Comparison of ENCODE assay signal across 11 mouse cellular contexts in the genomic region with DNA sequence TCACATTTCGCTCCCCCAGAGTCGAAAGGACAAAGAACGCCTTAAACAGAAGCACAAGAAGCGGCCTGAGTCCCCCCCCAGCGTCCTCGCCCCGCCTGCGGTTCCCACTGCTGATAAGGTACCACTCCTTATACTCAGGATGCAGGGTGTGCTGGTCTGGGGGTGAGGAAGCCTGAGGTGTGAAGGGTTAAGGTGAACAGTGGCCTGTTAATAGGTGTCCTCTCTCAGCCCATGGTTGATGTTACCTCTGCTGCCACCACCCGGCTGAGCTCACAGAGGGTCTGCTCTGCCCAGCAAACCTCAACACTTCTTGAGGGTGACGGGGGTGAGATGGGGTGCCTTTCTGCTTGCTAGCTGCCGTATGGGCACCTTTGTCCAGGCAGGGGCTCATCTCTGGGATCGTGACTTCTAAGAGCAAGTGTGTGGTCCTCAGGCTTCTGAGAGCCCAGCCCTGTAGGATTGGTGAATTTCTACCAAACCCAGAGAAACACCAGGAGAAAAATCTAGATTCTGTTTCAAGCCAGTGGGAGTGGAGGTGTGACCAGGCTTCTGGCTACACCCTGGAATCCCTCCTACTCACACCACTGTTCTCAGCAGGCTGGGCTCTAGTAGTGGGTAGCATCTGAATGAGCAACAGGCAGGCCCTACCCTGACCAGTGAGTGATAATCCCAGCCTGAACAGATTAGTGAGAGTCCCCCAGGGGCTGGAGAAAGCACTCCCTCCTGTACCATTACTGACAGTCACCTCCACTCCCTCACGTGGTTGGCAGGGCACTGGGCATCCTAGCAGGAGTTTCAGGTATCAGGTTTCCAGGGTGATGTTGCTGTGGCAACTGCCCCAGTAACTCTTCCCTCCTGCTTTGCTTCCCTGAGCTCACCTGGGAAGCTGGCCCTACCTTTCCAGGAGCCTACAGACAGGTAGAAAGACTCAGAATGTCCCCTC. TPM values are rescaled to one million over a fixed set of nuclear protein-coding genes. Genes with fewer than 3 reads are reported as not detected.
DNase-seq lines count a peak whose midpoint lies in the region; ATAC-seq and TF ChIP-seq lines count a peak whose summit lies in the region.
"Had no signal": no experiment of that assay in that cellular context is flagged by ENCODE, and none has a peak within 500 bp of the region (broad histone marks: within the 10 kb centered on the region; RNA-seq: fewer than 3 reads in every experiment).

No protein-coding gene starts in this region.

- TF ChIP-seq CTCF in left cerebral cortex, adult 2 months (IDR thresholded peaks at IDR 0.05), result no peak; the same call in 1 of the 2 replicates
- no peak for TF ChIP-seq CTCF in thymus, adult 2 months (IDR thresholded peaks at IDR 0.05; ENCODE audit: borderline replicate concordance, control insufficient read depth, extremely low read depth, insufficient read depth, low read length, poor library complexity)

- no peak for ATAC-seq in forebrain, embryonic 13.5 days
- no peak for ATAC-seq in forebrain, embryonic 15.5 days (replicated peaks)
- peak; percentile 60; the same call in 1 of the 2 replicates for ATAC-seq in heart, embryonic 14.5 days (ENCODE audit: insufficient number of reproducible peaks, insufficient read depth, low FRiP score, low read depth)
- ATAC-seq: activated CD4-positive, CD25-positive, alpha-beta regulatory T cell, adult 4 months had no signal

- no peaks in the 10 kb centered on the region for H3K9me3 ChIP-seq in forebrain, embryonic 13.5 days (replicated peaks)
- no peaks in the 10 kb centered on the region for H3K9me3 ChIP-seq in forebrain, embryonic 15.5 days
- H3K9me3 ChIP-seq in heart, embryonic 14.5 days (ENCODE audit: control insufficient read depth, low read length), result no peaks in the 10 kb centered on the region
- H3K9me3 ChIP-seq: liver, embryonic 13.5 days had no signal

- H3K4me1 ChIP-seq in forebrain, embryonic 13.5 days, result peaks cover 29% of the 10 kb centered on the region
- peaks cover 25% of the 10 kb centered on the region for H3K4me1 ChIP-seq in forebrain, embryonic 15.5 days
- peaks cover 27 to 32% of the 10 kb centered on the region in 2 experiments for H3K4me1 ChIP-seq in heart, embryonic 14.5 days (ENCODE audit: control insufficient read depth in 2 of 2, insufficient read depth in 2 of 2, low read length in 2 of 2)
- H3K4me1 ChIP-seq in thymus, adult 2 months (replicated peaks; ENCODE audit: control insufficient read depth, insufficient read depth, low read length), result 0 out of 2 replicates have a peak, but pooled peaks cover 2% of the 10 kb centered on the region

- H3K27me3 ChIP-seq in forebrain, embryonic 13.5 days, result no peaks in the 10 kb centered on the region
- no peaks in the 10 kb centered on the region for H3K27me3 ChIP-seq in forebrain, embryonic 15.5 days
- no peaks in the 10 kb centered on the region for H3K27me3 ChIP-seq in heart, embryonic 14.5 days (ENCODE audit: control insufficient read depth, insufficient read depth, low read length)
- H3K27me3 ChIP-seq in thymus, adult 2 months (ENCODE audit: control insufficient read depth, insufficient read depth, low read length), result no peaks in the 10 kb centered on the region

- H3K4me2 ChIP-seq in forebrain, embryonic 13.5 days, result peak overlapping the region; percentile 17; the same call in 1 of the 2 replicates
- H3K4me2 ChIP-seq in forebrain, embryonic 15.5 days (replicated peaks), result no peak overlapping the region
- H3K4me2 ChIP-seq in heart, embryonic 14.5 days (ENCODE audit: low read length), result peak overlapping the region; percentile 66
- H3K4me2 ChIP-seq: liver, embryonic 13.5 days had no signal

- no peak for DNase-seq in left cerebral cortex, adult 2 months (ENCODE audit: extremely low spot score in 1 of 2, low spot score in 2 of 2)
- DNase-seq in left cerebral cortex, adult 8-10 months (ENCODE audit: low spot score in 2 of 2), result no peak
- peak; percentile 88 for DNase-seq in R1 (ENCODE audit: low read depth, low spot score)
- DNase-seq in embryo, embryonic 11 days, result no peak
- DNase-seq in thymus, adult 2 months, result no peak
- DNase-seq: cerebellum, adult 11 months; liver, embryonic 13.5 days had no signal

- 62% methylated on average over 13 of the region's 13 CpGs for WGBS in forebrain, embryonic 13.5 days
- WGBS in forebrain, embryonic 15.5 days, result 63% methylated on average over 13 of the region's 13 CpGs
- 29% methylated on average over 13 of the region's 13 CpGs for WGBS in heart, embryonic 14.5 days
- 96% methylated on average over 13 of the region's 13 CpGs for WGBS in thymus, adult 2 months

- H3K4me3 ChIP-seq in forebrain, embryonic 13.5 days, result no peak overlapping the region
- no peak overlapping the region for H3K4me3 ChIP-seq in forebrain, embryonic 15.5 days
- no peak overlapping the region for H3K4me3 ChIP-seq in left cerebral cortex, adult 2 months
- peak overlapping the region; percentile 11 to 27 for H3K4me3 ChIP-seq in heart, embryonic 14.5 days (ENCODE audit: control insufficient read depth in 1 of 2, insufficient read depth in 1 of 2, low read depth in 1 of 2, low read length in 2 of 2)
- no peak overlapping the region for H3K4me3 ChIP-seq in thymus, adult 2 months (ENCODE audit: control insufficient read depth, insufficient read depth, low read length)
- H3K4me3 ChIP-seq: liver, embryonic 13.5 days had no signal

- intact Hi-C loops in left cerebral cortex, adult 2 months (cut with DNase I), result no loop called here

- peaks cover 98% of the 10 kb centered on the region for H3K36me3 ChIP-seq in forebrain, embryonic 13.5 days (ENCODE audit: poor library complexity, severe bottlenecking)
- H3K36me3 ChIP-seq in forebrain, embryonic 15.5 days, result peaks cover 62% of the 10 kb centered on the region
- peaks cover 97% of the 10 kb centered on the region for H3K36me3 ChIP-seq in heart, embryonic 14.5 days (ENCODE audit: control insufficient read depth, insufficient read depth, low read length)
- H3K36me3 ChIP-seq in thymus, adult 2 months (ENCODE audit: control insufficient read depth, insufficient read depth, low read length), result peaks cover 30% of the 10 kb centered on the region

- no peak for TF ChIP-seq POLR2A in thymus, adult 2 months (IDR thresholded peaks at IDR 0.05; ENCODE audit: control insufficient read depth, extremely low read depth, insufficient read depth, low read length, poor library complexity)

- no peak overlapping the region for H3K9ac ChIP-seq in forebrain, embryonic 13.5 days
- H3K9ac ChIP-seq in forebrain, embryonic 15.5 days (replicated peaks), result no peak overlapping the region
- peak overlapping the region; percentile 72 for H3K9ac ChIP-seq in heart, embryonic 14.5 days (ENCODE audit: low read length)
- H3K9ac ChIP-seq: liver, embryonic 13.5 days had no signal

- H3K27ac ChIP-seq in forebrain, embryonic 13.5 days, result peak overlapping the region; percentile 74; the same call in 1 of the 2 replicates
- H3K27ac ChIP-seq in forebrain, embryonic 15.5 days (replicated peaks), result no peak overlapping the region
- H3K27ac ChIP-seq in left cerebral cortex, adult 2 months, result peak overlapping the region; percentile 63
- peak overlapping the region; percentile 82 to 88 for H3K27ac ChIP-seq in heart, embryonic 14.5 days (replicated peaks in 1 of 2; ENCODE audit: control insufficient read depth in 1 of 2, insufficient read depth in 1 of 2, low read depth in 2 of 2, low read length in 2 of 2)
- no peak overlapping the region for H3K27ac ChIP-seq in thymus, adult 2 months (ENCODE audit: control insufficient read depth, insufficient read depth, low read length)
- H3K27ac ChIP-seq: liver, embryonic 13.5 days had no signal

RNA-seq across cellular contexts. Expression of a gene that starts 7.3 kb away (rescaled TPM):
- 3.2 and 3.5 TPM in 2 replicates for polyA plus RNA-seq in forebrain, embryonic 13.5 days (2015; fragmentation: Nextera tagmentation; extraction: Ambion mirVana)
- polyA plus RNA-seq in forebrain, embryonic 15.5 days (2015; fragmentation: Nextera tagmentation; extraction: Ambion mirVana), result 4.3 and 4.7 TPM in 2 replicates
- 100 to 1,000 TPM; 143 to 147 TPM for total RNA-seq in left cerebral cortex, adult 2 months (2021)
- total RNA-seq in left cerebral cortex, adult 8-10 months (2022), result 100 to 1,000 TPM; 141 to 184 (median 161) TPM
- 3.2 and 3.3 TPM in 2 replicates for polyA plus RNA-seq in heart, embryonic 14.5 days (2014; fragmentation: Nextera tagmentation; extraction: Ambion mirVana)
- polyA plus RNA-seq in thymus, adult 2 months (2012; rRNA removed), result 89.5 and 99.1 TPM in 2 replicates

RNA-seq across cellular contexts. Expression of a gene that starts 15.1 kb away (rescaled TPM):
- polyA plus RNA-seq in forebrain, embryonic 13.5 days (2015; fragmentation: Nextera tagmentation; extraction: Ambion mirVana), result 12.8 and 17.3 TPM in 2 replicates
- polyA plus RNA-seq in forebrain, embryonic 15.5 days (2015; fragmentation: Nextera tagmentation; extraction: Ambion mirVana), result 17.4 and 19.5 TPM in 2 replicates
- total RNA-seq in left cerebral cortex, adult 2 months (2021), result 10 to 100 TPM; 47.7 to 57.6 TPM
- 10 to 100 TPM; 44.0 to 61.2 (median 54.6) TPM for total RNA-seq in left cerebral cortex, adult 8-10 months (2022)
- 52.6 and 63.2 TPM in 2 replicates for polyA plus RNA-seq in heart, embryonic 14.5 days (2014; fragmentation: Nextera tagmentation; extraction: Ambion mirVana)
- polyA plus RNA-seq in thymus, adult 2 months (2012; rRNA removed), result 24.9 and 25.3 TPM in 2 replicates

RNA-seq across cellular contexts. Expression of a gene that starts 29.8 kb away (rescaled TPM):
- 21.5 and 22.9 TPM in 2 replicates for polyA plus RNA-seq in forebrain, embryonic 13.5 days (2015; fragmentation: Nextera tagmentation; extraction: Ambion mirVana)
- 18.1 and 18.8 TPM in 2 replicates for polyA plus RNA-seq in forebrain, embryonic 15.5 days (2015; fragmentation: Nextera tagmentation; extraction: Ambion mirVana)
- total RNA-seq in left cerebral cortex, adult 2 months (2021), result 10 to 100 TPM; 36.2 to 39.6 TPM
- 10 to 100 TPM; 35.3 to 39.6 (median 37.6) TPM for total RNA-seq in left cerebral cortex, adult 8-10 months (2022)
- 12.5 and 14.5 TPM in 2 replicates for polyA plus RNA-seq in heart, embryonic 14.5 days (2014; fragmentation: Nextera tagmentation; extraction: Ambion mirVana)
- polyA plus RNA-seq in thymus, adult 2 months (2012; rRNA removed), result 22.6 and 28.2 TPM in 2 replicates

RNA-seq across cellular contexts. Expression of a gene that starts 32.7 kb away (rescaled TPM):
- polyA plus RNA-seq in forebrain, embryonic 13.5 days (2015; fragmentation: Nextera tagmentation; extraction: Ambion mirVana), result 559 and 571 TPM in 2 replicates
- 460 and 475 TPM in 2 replicates for polyA plus RNA-seq in forebrain, embryonic 15.5 days (2015; fragmentation: Nextera tagmentation; extraction: Ambion mirVana)
- 100 to 1,000 TPM; 113 to 123 TPM for total RNA-seq in left cerebral cortex, adult 2 months (2021)
- total RNA-seq in left cerebral cortex, adult 8-10 months (2022), result 100 to 1,000 TPM; 117 to 140 (median 132) TPM
- polyA plus RNA-seq in heart, embryonic 14.5 days (2014; fragmentation: Nextera tagmentation; extraction: Ambion mirVana), result 430 and 441 TPM in 2 replicates
- 421 and 477 TPM in 2 replicates for polyA plus RNA-seq in thymus, adult 2 months (2012; rRNA removed)

RNA-seq across cellular contexts. Expression of a gene that starts 41.0 kb away (rescaled TPM):
- polyA plus RNA-seq in forebrain, embryonic 13.5 days (2015; fragmentation: Nextera tagmentation; extraction: Ambion mirVana), result 3.5 and 3.9 TPM in 2 replicates
- polyA plus RNA-seq in forebrain, embryonic 15.5 days (2015; fragmentation: Nextera tagmentation; extraction: Ambion mirVana), result 4.6 and 5.8 TPM in 2 replicates
- 100 to 1,000 TPM in 1 of 2 experiments, 10 to 100 TPM in 1; 99.9 to 107 TPM for total RNA-seq in left cerebral cortex, adult 2 months (2021)
- total RNA-seq in left cerebral cortex, adult 8-10 months (2022), result 10 to 100 TPM; 65.6 to 80.8 (median 72.9) TPM
- 0.77 and 1.00 TPM in 2 replicates for polyA plus RNA-seq in heart, embryonic 14.5 days (2014; fragmentation: Nextera tagmentation; extraction: Ambion mirVana)
- 5.6 and 8.4 TPM in 2 replicates for polyA plus RNA-seq in thymus, adult 2 months (2012; rRNA removed)

Comparison
In these comparisons a context has a peak if more than half of its experiments do, and no peak if none do; other contexts are left out.
1. H3K27ac ChIP-seq: peak in forebrain, embryonic 13.5 days (single experiment), left cerebral cortex, adult 2 months (single experiment) and heart, embryonic 14.5 days (2 of 2); none in forebrain, embryonic 15.5 days (single experiment) and thymus, adult 2 months (single experiment).
2. H3K4me3 ChIP-seq: peak in heart, embryonic 14.5 days (2 of 2); none in forebrain, embryonic 13.5 days (single experiment), forebrain, embryonic 15.5 days (single experiment), left cerebral cortex, adult 2 months (single experiment) and thymus, adult 2 months (single experiment).
3. RNA of a gene that starts 7.3 kb away (polyA plus RNA-seq): 89.5 to 99.1 TPM in thymus, adult 2 months; 4.3 to 4.7 TPM in forebrain, embryonic 15.5 days, 3.2 to 3.5 TPM in forebrain, embryonic 13.5 days and 3.2 to 3.3 TPM in heart, embryonic 14.5 days; every median in the first group is over 10 times any median in the second.